Mouse (Mus musculus) forebrain, embryonic 13.5 days (tissue): ENCODE results near the gene Capn1. TPM values are rescaled to one million over a fixed set of nuclear protein-coding genes. Genes with fewer than 3 reads are reported as not detected.
A peak's percentile ranks its signal among the peaks of the same experiment; 100 is the strongest.

Source experiments
- ATAC-seq: fragments of 200-750 bp; cut with Nextera tagmentation; 2 replicates; pipeline ENCODE4 v1.8.0; 2017
- H3K27ac ChIP-seq: fragments of 300-500 bp; sonication (generic); 2 replicates; pipeline ENCODE4 v1.5.1; 2015; ENCODE audit warnings: inconsistent platforms, mild to moderate bottlenecking, moderate library complexity
- H3K27me3 ChIP-seq: fragments of 300-500 bp; sonication (generic); 2 replicates; pipeline ENCODE4 v1.6.1; 2015; ENCODE audit warnings: mild to moderate bottlenecking, inconsistent platforms
- H3K36me3 ChIP-seq: fragments of 300-500 bp; sonication (generic); 2 replicates; pipeline ENCODE4 v1.6.1; 2015; ENCODE audit warnings: mild to moderate bottlenecking, inconsistent platforms; ENCODE audit not compliant: poor library complexity, severe bottlenecking
- H3K4me1 ChIP-seq: fragments of 300-500 bp; sonication (generic); 2 replicates; pipeline ENCODE4 v1.6.1; 2015; ENCODE audit warnings: inconsistent platforms
- H3K4me2 ChIP-seq: fragments of 300-500 bp; sonication (generic); 2 replicates; pipeline ENCODE4 v1.6.1; 2015; ENCODE audit warnings: inconsistent platforms, mild to moderate bottlenecking, moderate library complexity
- H3K4me3 ChIP-seq: fragments of 300-500 bp; sonication (generic); 2 replicates; pipeline ENCODE4 v1.5.1; 2015; ENCODE audit warnings: mild to moderate bottlenecking, inconsistent platforms
- H3K9ac ChIP-seq: fragments of 300-500 bp; sonication (generic); 2 replicates; pipeline ENCODE4 v1.6.1; 2015; ENCODE audit warnings: mild to moderate bottlenecking, inconsistent platforms
- H3K9me3 ChIP-seq: fragments of 300-500 bp; sonication (generic); replicated peaks from 2 replicates; pipeline ENCODE4 v1.6.1; 2016; ENCODE audit warnings: inconsistent platforms
- WGBS: fragments of 180-500 bp; shearing (Covaris S2); methylation state at CpG from one replicate; pipeline ENCODE4 v1.1.7; 2015; 5-methylcytosine and 5-hydroxymethylcytosine counted together
- microRNA-seq: library from miRNA; unstranded; fragments of <30 nt; microRNA quantifications from one replicate; pipeline ENCODE4, GENCODE M21; 2016
- polyA plus RNA-seq: library from polyadenylated mRNA; unstranded; fragments of >200 nt; fragmentation: Nextera tagmentation; extraction: Ambion mirVana; gene quantifications from 2 replicates; pipeline ENCODE4 v1.2.1, GENCODE M21; 2015

Gene Capn1
- polyA plus RNA-seq, 1 experiment from 2014 or later: 1.0 TPM

DNA sequence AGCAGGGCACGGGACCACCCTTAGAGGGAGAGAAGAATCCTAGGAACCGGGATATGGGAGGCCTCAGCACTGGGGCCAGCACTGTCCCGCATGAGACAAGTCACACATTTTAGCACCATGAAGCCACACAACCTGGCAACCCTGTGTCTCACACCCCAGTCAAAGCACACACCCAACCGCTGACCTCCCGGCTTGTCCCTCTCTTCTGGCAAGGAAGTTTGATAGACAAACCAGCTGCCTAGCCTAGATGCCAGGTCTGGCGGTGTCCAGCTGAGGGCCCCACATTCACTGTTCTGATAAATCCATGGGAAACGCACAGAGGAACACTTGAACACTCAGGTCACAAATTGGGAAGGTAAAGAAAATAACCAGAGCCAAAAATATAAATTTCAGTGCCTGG, 73.1 kb downstream of the Capn1 start:
- 91% methylated on average over 7 of the region's 7 CpGs for WGBS
- no peak overlapping the region for H3K27ac ChIP-seq
- ATAC-seq: no peak
- peaks cover 65% of the 10 kb centered on the region for H3K36me3 ChIP-seq
- no peaks in the 10 kb centered on the region for H3K27me3 ChIP-seq
- peaks cover 19% of the 10 kb centered on the region for H3K4me1 ChIP-seq
- no peak overlapping the region for H3K4me3 ChIP-seq
- H3K4me2 ChIP-seq: no peak overlapping the region
- no peaks in the 10 kb centered on the region for H3K9me3 ChIP-seq
- no peak overlapping the region for H3K9ac ChIP-seq

DNA sequence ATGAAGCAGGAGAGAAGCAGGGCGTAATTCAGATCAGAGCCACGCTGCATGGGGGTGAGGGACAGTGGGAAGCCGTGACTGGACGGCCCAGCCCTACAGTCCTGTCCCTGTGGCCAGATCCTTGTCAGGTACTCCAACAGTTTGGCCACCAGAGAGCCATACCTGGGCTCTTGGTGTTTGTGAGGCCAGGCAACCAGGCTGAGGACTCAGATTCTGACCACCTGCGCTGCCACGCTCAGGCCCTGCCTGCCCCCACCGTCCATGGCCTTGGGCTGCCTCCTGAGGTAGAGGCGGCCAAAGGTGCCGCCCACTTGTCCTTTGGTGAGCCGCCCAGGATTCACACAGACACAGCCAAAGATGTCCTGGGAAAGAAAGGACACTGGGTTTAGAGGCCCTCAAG, 75.0 kb downstream of the Capn1 start:
- no peak overlapping the region for H3K4me3 ChIP-seq
- H3K9me3 ChIP-seq: no peaks in the 10 kb centered on the region
- no peak for ATAC-seq
- H3K9ac ChIP-seq: no peak overlapping the region
- no peaks in the 10 kb centered on the region for H3K27me3 ChIP-seq
- WGBS: 90% methylated on average over 10 of the region's 10 CpGs
- peaks cover 25% of the 10 kb centered on the region for H3K4me1 ChIP-seq
- H3K36me3 ChIP-seq: peaks cover 45% of the 10 kb centered on the region
- H3K4me2 ChIP-seq: no peak overlapping the region
- H3K27ac ChIP-seq: peak overlapping the region; percentile 63; the same call in 1 of the 2 replicates

DNA sequence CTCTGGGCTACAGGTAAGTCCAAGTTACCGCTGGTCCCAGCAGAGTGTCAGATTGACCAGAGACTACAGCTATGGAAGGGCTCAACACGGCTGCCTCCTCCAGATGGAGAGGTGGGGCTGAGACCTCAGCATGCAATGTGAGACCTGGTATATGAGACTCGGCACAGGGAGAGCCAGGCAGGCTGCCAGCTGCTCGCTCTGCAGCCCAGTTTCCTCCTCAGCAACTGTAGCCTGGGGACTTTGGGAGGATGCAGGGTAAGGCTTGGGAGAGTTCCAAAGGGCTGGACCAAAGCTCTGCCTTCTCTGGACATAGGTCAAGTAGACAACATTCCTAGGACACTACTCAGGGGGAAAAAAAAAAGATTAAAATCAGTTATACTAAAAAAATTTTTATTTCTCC, 75.5 kb downstream of the Capn1 start:
- H3K9me3 ChIP-seq: no peaks in the 10 kb centered on the region
- no peak overlapping the region for H3K4me3 ChIP-seq
- H3K27me3 ChIP-seq: no peaks in the 10 kb centered on the region
- H3K27ac ChIP-seq: peak overlapping the region; percentile 70
- no peak overlapping the region for H3K9ac ChIP-seq
- ATAC-seq: no peak
- WGBS: 77% methylated on average over 4 of the region's 4 CpGs
- no peak overlapping the region for H3K4me2 ChIP-seq
- peaks cover 25% of the 10 kb centered on the region for H3K4me1 ChIP-seq
- peaks cover 41% of the 10 kb centered on the region for H3K36me3 ChIP-seq

DNA sequence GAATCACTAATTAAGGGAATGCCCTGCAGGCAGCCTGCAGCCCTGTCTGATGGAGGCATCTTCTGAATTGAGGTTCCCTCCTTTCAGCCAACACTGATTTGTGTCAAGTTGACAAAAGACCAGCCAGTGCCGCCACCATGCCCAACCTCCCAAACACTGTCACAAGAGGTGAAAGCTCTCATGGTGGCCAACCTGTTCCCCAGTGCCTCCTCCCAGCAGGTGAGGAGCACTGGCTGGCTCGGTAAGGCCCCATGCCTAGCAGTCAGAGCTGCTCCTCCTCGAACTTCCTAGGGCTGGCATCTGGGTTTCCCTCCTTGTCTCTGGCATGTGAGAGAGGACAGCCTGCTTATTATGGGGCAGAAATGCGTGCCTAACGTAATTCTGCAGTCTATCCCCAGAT, 76.0 kb downstream of the Capn1 start:
- ATAC-seq: no peak
- no peaks in the 10 kb centered on the region for H3K9me3 ChIP-seq
- H3K4me3 ChIP-seq: no peak overlapping the region
- H3K27ac ChIP-seq: peak overlapping the region; percentile 70
- H3K4me1 ChIP-seq: peaks cover 25% of the 10 kb centered on the region
- H3K4me2 ChIP-seq: no peak overlapping the region
- peaks cover 37% of the 10 kb centered on the region for H3K36me3 ChIP-seq
- no peak overlapping the region for H3K9ac ChIP-seq
- WGBS: 70% methylated on average over 5 of the region's 5 CpGs
- no peaks in the 10 kb centered on the region for H3K27me3 ChIP-seq

Small RNA genes within 50 kb of the gene (microRNA-seq; reads per million reads assigned to microRNA genes)
- gene Mir6988: 1.1 reads per million

Other genes starting within 250 kb of the Capn1 start
- 56.4 and 62.6 TPM in 2 replicates for gene Scyl1, start 244.5 kb downstream of the Capn1 start, polyA plus RNA-seq
- 21.7 and 26.2 TPM in 2 replicates for gene Frmd8, start 140.6 kb downstream of the Capn1 start, polyA plus RNA-seq
- 1.2 and 1.4 TPM in 2 replicates for gene Slc25a45, start 138.1 kb downstream of the Capn1 start, polyA plus RNA-seq
- 13.1 and 15.5 TPM in 2 replicates for gene Tigd3, start 121.7 kb downstream of the Capn1 start, polyA plus RNA-seq
- 147 and 169 TPM in 2 replicates for gene Dpf2, start 102.9 kb downstream of the Capn1 start, polyA plus RNA-seq
- 4.2 and 4.6 TPM in 2 replicates for gene Cdc42ep2, start 91.1 kb downstream of the Capn1 start, polyA plus RNA-seq
- 52.6 and 55.9 TPM in 2 replicates for gene Pola2, start 51.7 kb downstream of the Capn1 start, polyA plus RNA-seq
- gene Slc22a20, start 29.8 kb downstream of the Capn1 start, polyA plus RNA-seq: not detected in 2 replicates
- gene Syvn1, start 30.7 kb upstream of the Capn1 start, polyA plus RNA-seq: 23.8 and 26.0 TPM in 2 replicates
- 75.6 and 80.7 TPM in 2 replicates for gene Mrpl49, start 41.9 kb upstream of the Capn1 start, polyA plus RNA-seq
- 677 and 758 TPM in 2 replicates for gene Fau, start 41.9 kb upstream of the Capn1 start, polyA plus RNA-seq
- 31.1 and 33.7 TPM in 2 replicates for gene Znhit2, start 45.3 kb upstream of the Capn1 start, polyA plus RNA-seq
- 28.3 and 30.3 TPM in 2 replicates for gene Tm7sf2, start 52.5 kb upstream of the Capn1 start, polyA plus RNA-seq
- gene Vps51, start 61.3 kb upstream of the Capn1 start, polyA plus RNA-seq: 70.7 and 85.7 TPM in 2 replicates
- not detected in 2 replicates for gene Tmem262, start 64.1 kb upstream of the Capn1 start, polyA plus RNA-seq
- 1.9 and 3.1 TPM in 2 replicates for gene Gm28374, start 66.4 kb upstream of the Capn1 start, polyA plus RNA-seq
- gene Zfpl1, start 69.1 kb upstream of the Capn1 start, polyA plus RNA-seq: 71.7 and 76.6 TPM in 2 replicates
- 44.6 and 45.8 TPM in 2 replicates for gene Cdca5, start 69.1 kb upstream of the Capn1 start, polyA plus RNA-seq
- 0.36 and 0.63 TPM in 2 replicates for gene AC131692.1, start 78.5 kb upstream of the Capn1 start, polyA plus RNA-seq
- 0.43 and 0.87 TPM in 2 replicates for gene Naaladl1, start 89.9 kb upstream of the Capn1 start, polyA plus RNA-seq
- 45.4 and 46.4 TPM in 2 replicates for gene Sac3d1, start 102.8 kb upstream of the Capn1 start, polyA plus RNA-seq
- gene Snx15, start 112.4 kb upstream of the Capn1 start, polyA plus RNA-seq: 32.5 and 35.0 TPM in 2 replicates
- not detected in 2 replicates for gene Batf2, start 125.1 kb upstream of the Capn1 start, polyA plus RNA-seq
- gene Arl2, start 125.7 kb upstream of the Capn1 start, polyA plus RNA-seq: 86.1 and 87.1 TPM in 2 replicates
- gene Majin, start 168.5 kb upstream of the Capn1 start, polyA plus RNA-seq: not detected in 2 replicates
- gene Gpha2, start 210.5 kb upstream of the Capn1 start, polyA plus RNA-seq: 0.31 TPM in 1 of 2 replicates, not detected in the other
- 53.7 and 58.8 TPM in 2 replicates for gene Ppp2r5b, start 220.0 kb upstream of the Capn1 start, polyA plus RNA-seq
- 8.9 and 9.7 TPM in 2 replicates for gene Atg2a, start 225.8 kb upstream of the Capn1 start, polyA plus RNA-seq